Mouse (Mus musculus) intestine, embryonic 16.5 days (tissue): ENCODE measurements around the gene Etv5. TPM values are rescaled to one million over a fixed set of nuclear protein-coding genes. Genes with fewer than 3 reads are reported as not detected.

ENCODE experiments used
- ATAC-seq: fragments of 200-750 bp; cut with Nextera tagmentation; 2 replicates; pipeline ENCODE4 v1.8.0; 2017; ENCODE audit warnings: moderate TSS enrichment, moderate library complexity
- H3K27ac ChIP-seq: fragments of 300-500 bp; sonication (generic); 2 replicates; pipeline ENCODE4 v1.5.1; 2014; ENCODE audit warnings: mild to moderate bottlenecking, low read length
- H3K27me3 ChIP-seq: fragments of 300-500 bp; sonication (generic); replicated peaks from 2 replicates; pipeline ENCODE4 v1.6.1; 2014; ENCODE audit warnings: low read length, control low read depth, mixed read lengths; ENCODE audit not compliant: control insufficient read depth, insufficient read depth
- H3K36me3 ChIP-seq: fragments of 300-500 bp; sonication (generic); 2 replicates; pipeline ENCODE4 v1.6.1; 2014; ENCODE audit warnings: low read length, control low read depth; ENCODE audit not compliant: control insufficient read depth, insufficient read depth
- H3K4me1 ChIP-seq: fragments of 300-500 bp; sonication (generic); 2 replicates; pipeline ENCODE4 v1.6.1; 2014; ENCODE audit warnings: low read length, control low read depth, mixed read lengths; ENCODE audit not compliant: control insufficient read depth, insufficient read depth
- H3K4me2 ChIP-seq: fragments of 300-500 bp; sonication (generic); 2 replicates; pipeline ENCODE4 v1.6.1; 2014; ENCODE audit warnings: low read depth, low read length, control low read depth
- H3K4me3 ChIP-seq: fragments of 300-500 bp; sonication (generic); 2 replicates; pipeline ENCODE4 v1.5.1; 2014; ENCODE audit warnings: mild to moderate bottlenecking, low read length
- H3K9ac ChIP-seq: fragments of 300-500 bp; sonication (generic); 2 replicates; pipeline ENCODE4 v1.6.1; 2014; ENCODE audit warnings: low read depth, low read length
- H3K9me3 ChIP-seq: fragments of 300-500 bp; sonication (generic); 2 replicates; pipeline ENCODE4 v1.6.1; 2016; ENCODE audit warnings: low read length, control low read depth; ENCODE audit not compliant: control insufficient read depth
- WGBS: fragments of 180-500 bp; shearing (Covaris S2); extraction: QIAGEN DNeasy Blood & Tissue Kit; methylation state at CpG from one replicate; pipeline ENCODE4 v1.1.7; 2014; 5-methylcytosine and 5-hydroxymethylcytosine counted together
- polyA plus RNA-seq: library from polyadenylated mRNA; unstranded; fragments of >200 nt; fragmentation: Nextera tagmentation; extraction: Ambion mirVana; gene quantifications from 2 replicates; pipeline ENCODE4 v1.2.1, GENCODE M21; 2015

Etv5 gene
- polyA plus RNA-seq, 1 experiment from 2014 or later: 10.3 TPM

DNA sequence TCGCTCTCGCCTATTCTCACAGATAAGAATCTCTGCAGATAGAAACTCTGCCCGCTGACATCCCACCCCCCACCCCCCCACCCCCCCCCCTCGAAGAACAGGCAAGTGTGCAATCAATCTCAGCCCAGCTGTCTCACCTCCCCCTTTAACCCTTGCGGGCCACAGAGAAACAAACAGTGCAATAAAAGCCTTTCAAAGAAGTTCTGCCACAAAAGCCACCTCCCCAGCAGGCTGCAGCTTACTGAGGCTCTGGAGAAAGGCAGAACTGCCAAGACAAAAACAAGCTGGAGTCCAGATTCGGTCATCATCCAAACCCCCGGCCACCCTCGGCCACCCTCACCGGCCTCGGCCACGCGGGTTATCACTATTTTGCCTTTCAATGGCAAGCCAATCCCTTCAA is 5.6 kb downstream of the Etv5 start:
- H3K27me3 ChIP-seq: no peaks in the 10 kb centered on the region
- no peak overlapping the region for H3K27ac ChIP-seq
- no peak for ATAC-seq
- no peak overlapping the region for H3K4me3 ChIP-seq
- H3K4me1 ChIP-seq: peaks cover 13% of the 10 kb centered on the region
- WGBS: 26% methylated on average over 12 of the region's 12 CpGs
- H3K36me3 ChIP-seq: no peaks in the 10 kb centered on the region
- no peak overlapping the region for H3K4me2 ChIP-seq
- H3K9ac ChIP-seq: no peak overlapping the region
- H3K9me3 ChIP-seq: no peaks in the 10 kb centered on the region

DNA sequence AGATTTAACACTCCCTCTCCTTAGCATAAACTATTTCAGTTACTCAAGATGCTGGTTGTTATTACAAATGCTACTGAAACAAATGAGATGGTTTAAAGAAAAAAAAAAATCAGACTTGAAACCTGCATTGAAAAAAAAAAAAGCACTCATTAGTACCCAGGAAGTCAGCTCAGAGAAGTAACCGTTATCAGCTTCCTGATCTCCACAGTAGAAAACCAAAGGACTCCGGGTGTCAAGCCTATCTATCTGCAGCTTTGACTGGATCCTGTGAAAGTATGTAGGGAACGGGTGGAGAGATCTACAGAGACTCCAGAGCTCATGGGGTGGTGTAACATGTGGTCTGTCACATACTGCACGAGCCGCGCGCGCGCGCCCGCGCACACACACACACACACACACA is 7.7 kb downstream of the Etv5 start:
- H3K27me3 ChIP-seq: no peaks in the 10 kb centered on the region
- ATAC-seq: no peak
- no peak overlapping the region for H3K4me3 ChIP-seq
- no peaks in the 10 kb centered on the region for H3K36me3 ChIP-seq
- H3K9me3 ChIP-seq: no peaks in the 10 kb centered on the region
- H3K27ac ChIP-seq: no peak overlapping the region
- peaks cover 21% of the 10 kb centered on the region for H3K4me1 ChIP-seq
- 81% methylated on average over 12 of the region's 12 CpGs for WGBS
- H3K9ac ChIP-seq: no peak overlapping the region
- H3K4me2 ChIP-seq: no peak overlapping the region

DNA sequence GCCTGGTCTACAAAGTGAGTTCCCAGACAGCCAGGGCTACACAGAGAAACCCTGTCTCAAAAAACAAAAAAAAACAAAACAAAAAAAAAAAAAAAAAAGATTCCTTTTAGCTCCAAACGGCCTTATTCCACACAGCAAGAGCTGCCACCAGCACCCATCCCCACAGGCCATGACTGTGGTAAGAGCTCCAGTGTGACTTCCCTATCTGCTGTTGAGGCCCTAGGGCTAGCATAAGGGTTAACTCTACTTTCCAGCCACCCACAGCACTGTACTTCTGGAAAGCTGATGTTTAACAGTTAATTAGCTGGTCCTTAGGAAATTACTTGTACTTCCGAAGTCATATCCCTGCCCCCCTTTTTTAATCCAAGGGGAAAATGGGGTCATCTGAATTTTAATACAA is 8.2 kb downstream of the Etv5 start:
- H3K27ac ChIP-seq: no peak overlapping the region
- H3K4me2 ChIP-seq: no peak overlapping the region
- no peak for ATAC-seq
- H3K27me3 ChIP-seq: no peaks in the 10 kb centered on the region
- 87% methylated on average over 2 of the region's 2 CpGs for WGBS
- no peaks in the 10 kb centered on the region for H3K36me3 ChIP-seq
- no peak overlapping the region for H3K4me3 ChIP-seq
- no peaks in the 10 kb centered on the region for H3K9me3 ChIP-seq
- peaks cover 21% of the 10 kb centered on the region for H3K4me1 ChIP-seq
- H3K9ac ChIP-seq: no peak overlapping the region

DNA sequence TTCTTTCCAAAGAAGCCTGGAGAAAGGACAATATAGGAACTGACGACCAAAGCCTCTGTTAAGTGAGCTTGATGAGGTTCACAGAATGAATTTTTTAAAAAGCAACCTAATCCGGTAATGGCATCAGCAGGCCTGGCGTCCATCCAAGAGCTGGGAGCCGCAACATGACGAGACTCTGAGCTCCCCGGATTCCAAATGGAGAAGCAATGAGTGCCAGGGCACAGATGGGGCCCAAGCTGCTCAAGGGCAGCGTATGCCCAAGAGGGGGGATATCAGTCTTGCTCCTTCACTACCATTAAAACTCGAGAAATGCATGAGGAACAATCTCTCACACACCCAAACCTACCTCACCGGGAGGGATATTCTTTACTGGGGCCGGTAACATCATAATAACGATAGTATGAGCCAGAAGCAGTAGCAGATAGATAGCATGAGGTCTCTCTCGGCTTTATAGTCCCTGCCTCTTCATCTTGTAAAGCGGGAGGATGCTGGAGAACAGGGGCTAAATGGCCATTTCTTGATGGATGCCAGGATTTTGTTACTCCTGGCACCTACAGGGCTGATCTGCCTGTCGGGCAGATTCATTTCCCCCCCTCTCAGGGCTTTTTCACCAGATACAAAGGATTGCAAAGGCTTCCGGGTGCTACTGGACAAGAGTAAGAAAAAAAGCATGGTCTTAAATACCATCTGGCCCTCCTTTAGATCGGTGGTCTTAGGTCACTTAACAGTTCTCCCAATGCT is 9.1 kb downstream of the Etv5 start:
- Histone ChIP-seq H3K36me3 (no peaks in the 10 kb centered on the region), H3K9ac (no peak overlapping the region), H3K4me3 (no peak overlapping the region), H3K4me2 (no peak overlapping the region), H3K4me1 (peaks cover 21% of the 10 kb centered on the region), H3K9me3 (no peaks in the 10 kb centered on the region), H3K27me3 (no peaks in the 10 kb centered on the region), H3K27ac (no peak overlapping the region)
- ATAC-seq: no peak
- 65% methylated on average over 16 of the region's 16 CpGs for WGBS

DNA sequence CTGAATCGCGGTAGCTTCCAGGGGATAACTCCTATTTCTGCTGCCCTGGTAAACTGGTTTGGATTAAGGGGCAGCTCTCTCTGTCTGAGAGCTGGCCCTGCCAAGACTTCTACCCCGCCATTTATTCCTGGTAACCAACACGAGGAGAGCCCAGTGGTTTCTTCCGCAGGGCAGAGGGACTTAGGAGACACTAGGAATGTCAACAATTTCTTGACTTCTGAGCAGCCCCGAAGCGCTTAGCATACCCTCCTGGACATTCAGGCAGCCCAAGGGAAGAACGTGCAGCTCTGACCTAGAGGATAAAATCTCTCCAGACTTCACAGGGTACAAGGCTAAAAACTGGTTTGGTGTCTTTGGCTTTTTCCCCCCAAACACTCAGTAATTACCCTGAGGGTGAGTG is 10.1 kb downstream of the Etv5 start:
- ATAC-seq: peak; percentile 26
- H3K27me3 ChIP-seq: no peaks in the 10 kb centered on the region
- H3K4me1 ChIP-seq: peaks cover 21% of the 10 kb centered on the region
- H3K4me3 ChIP-seq: peak overlapping the region; percentile 28
- peak overlapping the region; percentile 27; the same call in 1 of the 2 replicates for H3K9ac ChIP-seq
- H3K27ac ChIP-seq: no peak overlapping the region
- H3K4me2 ChIP-seq: peak overlapping the region; percentile 44
- no peaks in the 10 kb centered on the region for H3K9me3 ChIP-seq
- WGBS: 10% methylated on average over 8 of the region's 8 CpGs
- H3K36me3 ChIP-seq: no peaks in the 10 kb centered on the region

DNA sequence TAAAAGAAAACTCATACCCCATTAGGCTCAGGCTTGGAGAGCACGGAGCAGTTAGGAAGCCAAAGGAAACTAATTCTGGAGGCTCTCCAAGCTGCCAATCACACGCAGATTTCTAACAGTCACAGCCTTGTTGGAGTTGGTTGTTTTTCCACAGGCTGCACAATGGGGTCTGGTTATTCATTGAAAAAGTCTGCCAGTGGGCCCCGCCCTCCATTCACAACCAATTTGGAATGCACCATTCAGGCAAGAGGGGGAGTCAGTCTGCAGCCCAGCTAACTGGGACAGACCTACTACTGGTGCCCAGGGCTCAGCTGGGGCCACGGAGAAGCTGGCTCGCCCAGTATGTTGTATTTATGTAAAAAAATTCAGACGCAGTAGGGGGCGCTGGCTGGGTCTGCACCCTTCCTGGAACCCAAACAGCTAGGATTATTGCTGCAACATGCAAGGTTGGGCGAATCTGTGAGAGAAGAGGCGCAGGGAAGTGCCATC is 10.6 kb downstream of the Etv5 start:
- peak overlapping the region; percentile 44 for H3K4me2 ChIP-seq
- peak overlapping the region; percentile 28 for H3K4me3 ChIP-seq
- H3K27ac ChIP-seq: 0 out of 2 replicates have a peak overlapping the region, but pooled peaks have one; percentile 28
- ATAC-seq: peak; percentile 96
- H3K27me3 ChIP-seq: no peaks in the 10 kb centered on the region
- peak overlapping the region; percentile 27; the same call in 1 of the 2 replicates for H3K9ac ChIP-seq
- no peaks in the 10 kb centered on the region for H3K9me3 ChIP-seq
- 7% methylated on average over 9 of the region's 9 CpGs for WGBS
- no peaks in the 10 kb centered on the region for H3K36me3 ChIP-seq
- peaks cover 16% of the 10 kb centered on the region for H3K4me1 ChIP-seq

DNA sequence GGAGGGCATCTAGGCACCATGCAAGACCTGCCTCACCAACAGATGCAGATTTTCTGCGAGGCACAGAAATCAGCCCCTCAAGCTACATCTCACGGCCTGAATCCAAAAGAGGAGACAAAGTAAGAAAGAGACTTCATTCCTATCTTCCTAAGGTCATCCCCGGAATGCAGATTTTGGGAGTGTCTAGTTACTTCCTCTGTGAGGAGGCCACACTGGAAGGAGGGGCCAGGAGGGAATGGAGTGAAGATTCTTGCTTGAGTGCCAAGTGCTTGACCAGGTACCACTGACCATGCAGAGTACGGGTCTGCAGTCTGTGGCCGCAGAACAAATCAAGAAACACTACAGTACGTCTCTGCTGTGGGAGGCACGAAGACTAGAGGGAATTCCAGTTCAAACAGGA is 12.7 kb downstream of the Etv5 start:
- Histone ChIP-seq H3K9ac (no peak overlapping the region), H3K27me3 (no peaks in the 10 kb centered on the region), H3K27ac (no peak overlapping the region), H3K4me1 (peaks cover 16% of the 10 kb centered on the region), H3K4me3 (no peak overlapping the region), H3K4me2 (no peak overlapping the region), H3K36me3 (no peaks in the 10 kb centered on the region), H3K9me3 (no peaks in the 10 kb centered on the region)
- WGBS: 82% methylated on average over 7 of the region's 7 CpGs
- ATAC-seq: no peak

DNA sequence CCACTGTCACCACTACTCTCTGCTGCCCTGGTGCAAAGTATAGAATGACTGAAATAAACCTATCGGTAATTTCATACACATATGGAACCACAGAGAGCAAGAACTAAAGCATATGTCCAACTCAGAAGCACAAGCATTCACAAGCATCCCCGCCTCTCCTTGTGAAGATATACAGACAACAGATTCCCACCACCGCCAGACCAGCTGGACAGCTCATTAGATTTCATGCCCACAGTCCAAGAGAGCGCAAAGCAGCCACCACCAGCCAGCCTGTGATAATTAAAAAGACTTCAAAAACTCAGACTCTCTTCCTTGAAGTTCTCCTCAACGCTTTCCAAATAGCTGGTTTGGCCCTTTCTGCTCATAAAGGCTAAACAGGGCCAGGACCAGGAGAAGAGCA is 17.3 kb downstream of the Etv5 start:
- no peak overlapping the region for H3K4me2 ChIP-seq
- H3K27me3 ChIP-seq: no peaks in the 10 kb centered on the region
- 84% methylated on average over 5 of the region's 5 CpGs for WGBS
- no peaks in the 10 kb centered on the region for H3K4me1 ChIP-seq
- no peaks in the 10 kb centered on the region for H3K36me3 ChIP-seq
- no peak for ATAC-seq
- no peak overlapping the region for H3K27ac ChIP-seq
- no peak overlapping the region for H3K9ac ChIP-seq
- H3K4me3 ChIP-seq: no peak overlapping the region
- no peaks in the 10 kb centered on the region for H3K9me3 ChIP-seq

DNA sequence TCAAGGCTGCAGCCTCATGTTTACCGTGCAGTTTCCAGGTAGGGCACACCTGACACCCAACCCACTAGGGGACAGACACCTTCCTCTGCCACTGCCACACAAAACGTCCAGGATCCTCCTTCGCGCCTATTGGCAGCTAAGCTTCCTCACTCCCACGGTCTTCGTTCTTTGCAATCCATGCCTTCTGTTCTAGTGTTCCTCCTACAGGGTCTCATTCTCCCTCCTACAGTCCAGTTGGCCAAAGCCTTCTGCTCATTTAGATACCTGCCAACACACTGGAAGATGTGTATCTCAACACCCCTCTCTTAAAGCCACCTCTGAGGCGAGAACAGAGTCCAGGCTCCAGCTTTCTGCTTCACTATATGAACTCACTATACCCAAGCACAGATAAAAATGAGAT is 21.6 kb downstream of the Etv5 start:
- no peaks in the 10 kb centered on the region for H3K9me3 ChIP-seq
- no peak overlapping the region for H3K4me3 ChIP-seq
- WGBS: 94% methylated on average over 7 of the region's 7 CpGs
- no peaks in the 10 kb centered on the region for H3K4me1 ChIP-seq
- ATAC-seq: no peak
- H3K27ac ChIP-seq: no peak overlapping the region
- no peak overlapping the region for H3K4me2 ChIP-seq
- no peaks in the 10 kb centered on the region for H3K27me3 ChIP-seq
- H3K9ac ChIP-seq: no peak overlapping the region
- no peaks in the 10 kb centered on the region for H3K36me3 ChIP-seq

DNA sequence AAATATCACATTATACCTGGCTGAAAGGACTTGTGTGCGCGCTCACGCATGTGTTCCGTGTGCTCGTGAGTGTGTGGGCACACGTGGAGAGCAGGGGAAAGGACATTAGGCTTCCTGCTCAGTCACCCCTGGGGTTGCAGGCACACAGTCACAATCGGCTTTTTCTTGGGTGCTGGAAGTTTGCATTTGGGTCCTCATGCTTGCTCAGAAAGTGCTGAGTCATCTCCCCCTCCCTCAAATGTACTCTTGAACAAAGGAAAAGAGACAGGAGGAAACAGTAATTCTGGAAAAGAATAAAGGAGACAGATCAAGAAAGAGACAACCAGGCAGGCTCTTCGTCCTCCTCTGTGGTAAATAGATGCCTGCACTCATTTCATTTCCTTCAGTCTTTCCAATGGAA is 22.5 kb downstream of the Etv5 start:
- H3K36me3 ChIP-seq: no peaks in the 10 kb centered on the region
- no peak overlapping the region for H3K4me3 ChIP-seq
- WGBS: 88% methylated on average over 8 of the region's 8 CpGs
- ATAC-seq: no peak
- no peak overlapping the region for H3K9ac ChIP-seq
- no peak overlapping the region for H3K4me2 ChIP-seq
- no peak overlapping the region for H3K27ac ChIP-seq
- H3K4me1 ChIP-seq: no peaks in the 10 kb centered on the region
- no peaks in the 10 kb centered on the region for H3K9me3 ChIP-seq
- no peaks in the 10 kb centered on the region for H3K27me3 ChIP-seq
